Mouse (Mus musculus): Measurements from ENCODE around the gene Cox7a1.

DNA sequence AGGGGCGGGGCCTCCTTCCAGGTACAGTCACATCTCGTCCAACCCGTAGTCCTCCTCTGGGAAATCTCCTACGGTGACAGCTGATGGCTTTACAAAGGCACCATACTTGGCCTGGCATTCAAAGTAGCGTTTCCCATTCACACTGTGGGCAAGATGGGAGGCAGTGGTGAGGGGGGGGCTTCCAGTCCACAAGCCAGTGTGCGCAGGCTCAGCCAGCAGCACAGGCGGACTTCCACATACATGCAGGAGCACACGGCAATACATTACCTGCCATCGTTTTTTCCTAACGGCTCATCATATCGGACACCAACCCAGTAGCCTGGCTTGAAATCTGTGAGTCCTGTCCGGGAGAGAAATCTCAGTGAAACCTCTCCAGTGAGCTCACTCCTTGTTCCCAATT lies 40.3 kb downstream of the Cox7a1 start:
- TF ChIP-seq CTCF (IDR thresholded peaks at IDR 0.05; ENCODE audit: low read depth) (no peak), EP300 (IDR thresholded peaks at IDR 0.05; ENCODE audit: low read depth) (no peak)
